Mouse (Mus musculus): ENCODE data around the gene Mettl13.

Gene Mettl13

DNA sequence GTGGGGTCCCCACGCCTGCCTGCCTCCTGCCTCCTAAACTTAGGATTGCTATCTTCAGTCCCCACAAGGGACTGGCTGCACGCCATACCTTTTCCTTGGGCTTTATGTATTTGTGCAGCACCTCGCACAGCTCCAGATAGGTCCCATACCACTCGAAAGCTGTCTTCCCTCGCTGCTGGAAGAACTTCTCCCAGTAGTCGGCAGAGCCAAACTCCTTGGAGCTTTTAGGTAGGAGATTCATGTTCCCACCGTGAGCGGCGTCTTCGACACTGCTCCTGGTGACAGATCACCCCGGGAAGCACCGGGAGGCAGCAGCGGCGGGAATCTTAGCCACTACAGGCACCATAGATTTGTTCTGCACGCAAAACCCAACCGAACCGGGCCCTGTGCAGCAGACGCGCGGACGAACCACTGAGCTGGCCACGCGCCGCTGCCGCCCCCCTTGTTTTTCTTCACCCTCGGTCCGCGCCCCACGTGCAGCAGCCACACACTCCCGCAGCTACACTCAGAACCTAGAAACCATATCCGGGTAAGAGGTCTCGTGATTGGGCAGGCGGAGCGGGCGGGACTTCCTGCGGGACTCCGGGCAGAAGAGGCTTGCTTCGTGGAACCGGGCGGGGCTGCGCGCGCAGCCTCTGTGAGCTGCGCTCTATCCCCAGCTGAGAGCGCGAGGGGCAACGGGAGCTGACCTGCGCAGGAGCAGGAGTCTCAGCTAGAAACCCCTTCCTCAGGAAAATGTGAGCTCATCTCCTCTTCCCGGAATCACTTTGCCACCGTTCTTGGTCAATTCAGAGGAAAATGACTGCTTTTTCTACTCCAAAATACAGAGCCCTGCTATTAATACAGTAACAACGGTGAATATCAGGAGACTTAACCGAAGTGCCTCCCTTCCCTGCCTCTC lies at the start of gene Mettl13:
Gene Mettl13 (minus strand): TSS at position 536 of the 901 bp plus-strand sequence.
- DNase-seq (ENCODE audit: low read depth): peak; percentile 94

GRCm38 (mm10) chr1:162597379-162598102 lies 49.2 kb upstream of the Mettl13 start:
- DNase-seq (ENCODE audit: low read depth): no peak

GRCm38 (mm10) chr1:162590415-162590997 lies 42.2 kb upstream of the Mettl13 start:
- DNase-seq (ENCODE audit: low read depth): no peak

- DNase-seq (ENCODE audit: low read depth): no peak
Observed at GRCm38 (mm10) chr1:162589443-162589842, 41.1 kb upstream of the Mettl13 start.

DNA sequence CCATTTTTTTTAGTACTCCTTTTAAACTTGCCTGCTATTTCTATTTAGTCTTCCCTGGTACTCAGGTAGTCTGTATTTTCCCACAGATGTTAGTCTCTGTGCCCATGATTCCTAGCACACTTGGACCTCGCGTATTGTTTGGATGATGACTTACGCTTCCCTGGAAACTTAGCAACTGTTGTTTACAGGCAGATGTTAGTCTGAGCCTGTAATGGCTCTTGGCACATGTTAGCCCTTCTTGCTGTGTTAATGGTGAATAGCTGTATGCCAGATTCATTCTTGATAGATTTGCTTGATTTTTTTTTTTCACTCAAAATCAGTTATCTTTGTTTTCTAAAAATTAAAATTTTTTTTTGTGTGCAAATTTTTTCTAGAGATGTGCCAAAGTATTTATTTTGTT lies 40.3 kb upstream of the Mettl13 start:
- DNase-seq (ENCODE audit: low read depth): no peak

DNA sequence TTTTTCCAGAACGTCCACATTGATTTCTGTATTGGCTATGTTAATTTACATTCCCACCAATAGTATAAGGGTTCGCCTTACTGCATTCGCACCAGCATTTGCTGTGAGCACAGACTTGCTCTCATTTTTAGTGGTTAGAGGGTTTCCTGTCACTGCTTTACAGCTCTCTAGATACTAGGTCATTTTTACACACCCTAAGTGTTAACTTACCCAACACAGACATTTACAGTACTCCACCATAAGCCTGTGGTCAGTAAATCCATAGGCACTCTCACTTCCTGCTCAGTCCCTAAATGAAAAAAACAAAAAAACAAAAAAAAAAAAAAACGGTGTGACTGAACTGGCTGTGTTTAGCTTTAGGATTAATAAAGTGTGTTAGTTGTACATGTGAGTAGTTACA lies 37.9 kb upstream of the Mettl13 start:
- DNase-seq (ENCODE audit: low read depth): no peak

DNA sequence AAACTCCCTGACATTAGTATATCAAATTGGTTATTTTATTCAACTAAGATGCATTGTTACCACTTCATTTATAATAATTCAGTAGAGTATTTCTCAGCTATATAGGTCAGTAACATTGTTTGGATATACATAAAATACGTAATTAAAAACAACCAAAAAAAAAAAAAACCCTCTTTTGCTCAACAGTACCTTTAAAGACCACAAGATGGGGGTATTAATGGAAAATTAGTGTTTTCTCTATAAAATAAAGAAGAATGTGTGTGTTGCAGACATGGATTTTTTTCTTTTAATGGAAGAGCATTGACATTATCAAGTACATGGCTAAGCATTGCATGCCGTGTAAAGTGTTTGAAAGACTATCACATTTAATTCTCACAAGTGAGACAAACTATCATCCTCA lies 34.5 kb upstream of the Mettl13 start:
- DNase-seq (ENCODE audit: low read depth): peak; percentile 31

GRCm38 (mm10) chr1:162575098-162575497 lies 26.7 kb upstream of the Mettl13 start:
- peak; percentile 43 for DNase-seq (ENCODE audit: low read depth)

DNA sequence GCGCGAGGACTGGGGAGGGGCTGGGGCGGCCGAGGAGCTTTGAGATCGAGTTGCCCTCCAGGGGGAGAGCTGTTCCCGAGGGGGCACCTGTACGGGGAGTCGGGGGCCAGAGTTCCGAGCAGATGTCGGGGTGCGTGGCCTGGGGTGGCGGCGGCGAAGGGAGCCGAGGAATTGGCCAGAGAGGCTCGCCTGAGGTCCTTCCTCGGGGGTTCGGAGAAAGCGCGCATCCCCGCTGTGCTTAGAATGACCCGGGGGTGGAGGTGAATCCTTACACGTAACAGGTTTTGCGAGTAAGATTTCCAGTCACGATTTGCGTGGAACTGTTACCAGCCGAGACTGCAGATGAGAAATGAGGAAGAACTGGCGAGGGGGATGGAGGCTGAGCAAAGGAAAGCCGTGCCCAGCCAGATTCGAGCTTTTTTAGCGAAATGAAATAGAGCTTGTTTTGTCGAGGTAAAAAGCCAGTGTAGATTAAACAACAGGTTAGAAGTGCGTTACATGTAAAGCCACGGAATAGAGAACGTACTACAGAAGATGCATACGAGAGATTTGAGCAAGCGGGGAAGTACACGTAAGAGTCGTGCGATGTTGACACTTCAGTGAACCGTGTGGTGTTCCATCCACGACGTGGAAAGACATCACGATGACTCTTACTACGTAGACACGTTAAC lies 22.7 kb upstream of the Mettl13 start:
- DNase-seq (ENCODE audit: low read depth): peak; percentile 91

- peak; percentile 95 for DNase-seq (ENCODE audit: low read depth)
Observed at GRCm38 (mm10) chr1:162570260-162570748, 22.0 kb upstream of the Mettl13 start, which contains the start of gene Vamp4. Gene Vamp4, plus strand, starts transcription at chr1:162570515.

DNA sequence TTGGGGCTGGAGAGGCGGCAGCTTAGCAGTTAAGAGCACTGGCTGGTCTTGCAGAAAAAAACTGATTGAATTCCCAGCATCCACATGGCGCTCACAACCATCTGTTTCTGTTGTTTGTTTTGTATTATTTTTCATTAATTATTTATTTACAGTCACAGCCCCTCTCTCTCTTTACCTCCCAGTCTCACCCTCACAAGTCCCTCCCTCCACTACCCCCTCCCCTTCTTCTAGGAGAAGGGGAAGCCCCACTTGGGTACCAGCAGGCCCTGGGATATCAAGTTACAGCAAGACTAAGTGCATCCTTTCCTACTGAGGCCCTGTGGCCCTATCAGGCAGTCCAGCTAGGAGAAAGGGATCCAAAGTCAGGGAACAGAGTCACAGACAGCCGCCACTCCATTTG lies 19.0 kb upstream of the Mettl13 start:
- no peak for DNase-seq (ENCODE audit: low read depth)

GRCm38 (mm10) chr1:162564992-162565391 lies 16.6 kb upstream of the Mettl13 start:
- DNase-seq (ENCODE audit: low read depth): no peak

GRCm38 (mm10) chr1:162563236-162563635 lies 14.9 kb upstream of the Mettl13 start:
- DNase-seq (ENCODE audit: low read depth): no peak

DNA sequence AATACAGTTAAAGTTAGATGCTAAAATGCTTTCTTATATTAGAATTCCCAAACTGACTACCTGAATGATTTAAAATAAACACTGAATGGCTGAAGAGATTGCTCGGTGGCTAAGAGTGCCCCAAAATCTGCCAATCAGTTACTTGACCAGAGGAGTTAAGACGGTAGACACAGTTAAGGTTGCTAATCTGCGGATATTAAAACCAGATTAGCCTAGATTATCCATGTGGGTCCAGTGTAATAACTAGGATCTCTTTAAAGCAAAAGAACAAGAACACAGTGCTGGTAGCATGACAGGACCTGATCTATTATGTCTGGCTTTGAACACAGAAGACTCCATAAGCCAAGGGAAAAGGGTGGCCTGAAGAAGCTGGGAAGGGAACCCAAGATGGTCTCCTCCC lies 5.8 kb upstream of the Mettl13 start:
- no peak for DNase-seq (ENCODE audit: low read depth)

GRCm38 (mm10) chr1:162552956-162553355 lies 4.6 kb upstream of the Mettl13 start:
- no peak for DNase-seq (ENCODE audit: low read depth)

- peak; percentile 79 for DNase-seq (ENCODE audit: low read depth)
Observed at GRCm38 (mm10) chr1:162549615-162550283, 1.4 kb upstream of the Mettl13 start.

GRCm38 (mm10) chr1:162548917-162549613 lies 714 bp upstream of the Mettl13 start:
- DNase-seq (ENCODE audit: low read depth): no peak

- peak; percentile 33 for DNase-seq (ENCODE audit: low read depth)
Observed at GRCm38 (mm10) chr1:162547607-162548006, 744 bp downstream of the Mettl13 start.

- DNase-seq (ENCODE audit: low read depth): no peak
Observed at GRCm38 (mm10) chr1:162543231-162543630, 5.1 kb downstream of the Mettl13 start.

DNA sequence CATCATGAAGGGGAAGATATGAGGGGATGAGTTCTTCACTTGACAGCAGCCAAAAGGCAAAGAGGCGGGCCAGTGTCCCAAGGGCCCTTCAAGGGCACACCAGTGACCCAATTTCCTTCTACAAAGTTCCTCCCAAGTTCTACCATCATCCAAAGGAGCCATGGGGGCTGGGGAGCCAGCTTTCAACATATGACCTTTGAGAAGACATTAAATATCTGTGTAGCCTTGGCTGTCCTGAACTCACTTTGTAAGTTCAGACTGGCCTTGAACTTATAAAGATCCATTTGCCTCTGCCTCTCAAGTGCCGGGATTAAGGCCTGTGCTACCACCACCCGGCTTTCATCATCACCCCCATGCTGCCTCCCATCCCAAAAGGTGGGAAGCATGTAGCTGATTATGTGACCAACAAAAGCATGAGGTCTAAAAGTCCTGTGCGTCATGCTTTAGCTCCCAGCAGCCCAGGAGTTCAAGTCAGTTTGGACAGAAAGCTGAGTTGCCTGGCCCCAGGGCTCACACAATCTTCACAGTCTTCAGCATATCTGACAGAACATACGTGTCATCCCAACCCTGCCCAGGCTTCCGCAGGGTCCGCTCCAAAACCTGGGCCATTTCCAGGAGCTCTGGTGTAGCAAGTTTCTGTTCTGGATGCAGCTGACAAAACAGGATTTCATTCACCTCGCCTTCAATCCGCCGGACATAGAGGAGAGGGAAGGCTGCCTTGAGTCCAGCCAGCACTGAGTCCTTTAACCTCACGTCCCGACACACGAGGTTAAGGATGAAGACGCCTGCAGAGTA lies 14.4 kb downstream of the Mettl13 start:
- DNase-seq (ENCODE audit: low read depth): no peak

Data from induced T-regulatory cell, adult 2 months (primary cell).